Mouse (Mus musculus) left cerebral cortex, adult 11 months (tissue): ENCODE data around the gene Uggt2.
"Not testable (repeated sequence)": the region's sequence is repeated elsewhere in the genome, so short reads cannot be mapped to it uniquely, and the experiment has no call there.

ENCODE experiments used
- DNase-seq: peaks from one replicate; pipeline ENCODE4 v3.0.0; 2022; ENCODE audit warnings: low spot score

Uggt2 gene

GRCm38 (mm10) chr14:119027675-119028253 lies 71.5 kb downstream of the Uggt2 start:
- no peak for DNase-seq

- DNase-seq, result peak; percentile 71
These were observed 72.1 kb downstream of the Uggt2 start for GRCm38 (mm10) chr14:119027130-119027529.

- DNase-seq, result no peak
These were observed 73.3 kb downstream of the Uggt2 start for GRCm38 (mm10) chr14:119025889-119026288.

DNA sequence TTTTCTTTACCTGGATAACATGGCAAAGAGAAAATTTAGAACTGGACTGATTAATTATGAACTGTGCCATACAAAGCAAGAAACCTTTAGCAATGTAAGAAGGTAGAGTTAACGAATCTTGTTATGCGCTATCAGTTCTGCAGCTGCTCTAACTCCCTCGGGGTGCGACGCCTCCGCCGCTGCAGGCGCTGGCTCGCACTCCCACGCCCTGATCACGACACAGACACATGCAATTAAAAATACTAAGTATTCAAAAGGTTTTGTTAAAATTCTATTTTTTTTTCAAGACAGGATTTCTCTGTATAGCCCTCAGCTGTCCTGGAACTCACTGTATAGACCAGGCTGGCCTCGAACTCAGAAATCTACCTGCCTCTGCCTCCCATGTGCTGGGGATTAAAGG lies 85.7 kb downstream of the Uggt2 start:
- no peak for DNase-seq

- DNase-seq, result peak; percentile 83
These were observed 86.4 kb downstream of the Uggt2 start for GRCm38 (mm10) chr14:119012607-119013431.

- DNase-seq, result no peak
These were observed 89.7 kb downstream of the Uggt2 start for GRCm38 (mm10) chr14:119009531-119009930.

- no peak for DNase-seq
These were observed 91.1 kb downstream of the Uggt2 start for GRCm38 (mm10) chr14:119008031-119008590.

DNA sequence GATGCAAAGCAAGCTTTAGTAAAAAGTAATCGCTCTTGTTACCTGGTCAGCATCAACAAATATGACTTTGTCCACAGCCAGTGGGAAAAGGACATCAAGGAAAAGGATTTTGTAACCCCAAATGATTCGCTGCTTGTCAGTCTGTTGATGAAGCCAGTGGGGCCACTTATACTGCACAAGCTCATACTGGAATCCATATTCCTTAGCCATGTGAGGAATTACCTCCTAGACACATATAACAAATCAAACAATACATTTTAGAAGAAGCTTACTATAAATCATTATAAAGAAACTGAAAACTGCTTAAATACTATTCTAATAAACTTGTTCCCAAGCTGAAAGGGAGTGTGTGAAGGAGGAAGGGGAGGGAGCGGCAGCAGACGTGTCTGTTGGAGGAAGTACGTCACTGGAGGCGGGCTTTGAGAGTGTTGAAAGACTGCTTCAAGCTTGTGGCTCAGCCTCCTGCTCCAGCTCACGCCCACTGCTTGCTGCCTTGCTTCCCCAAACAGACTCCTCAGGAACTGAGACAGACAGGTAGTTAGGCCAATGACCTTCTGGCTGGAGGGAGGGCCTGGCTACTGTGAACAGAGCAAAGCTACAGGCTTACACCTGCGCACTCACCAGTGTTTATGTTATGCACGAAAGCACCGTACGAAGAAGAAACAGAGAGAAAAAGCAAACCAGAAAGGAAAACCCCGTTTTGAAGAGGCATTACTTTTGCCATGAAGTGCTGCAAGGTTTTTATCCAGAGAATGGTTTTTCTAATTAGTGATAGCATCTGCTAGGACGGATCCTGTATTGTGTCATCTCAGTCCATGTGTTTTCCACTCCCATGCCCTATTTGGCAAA lies 91.9 kb downstream of the Uggt2 start:
- peak; percentile 99 for DNase-seq

GRCm38 (mm10) chr14:119006441-119007102 lies 92.7 kb downstream of the Uggt2 start:
- no peak for DNase-seq

DNA sequence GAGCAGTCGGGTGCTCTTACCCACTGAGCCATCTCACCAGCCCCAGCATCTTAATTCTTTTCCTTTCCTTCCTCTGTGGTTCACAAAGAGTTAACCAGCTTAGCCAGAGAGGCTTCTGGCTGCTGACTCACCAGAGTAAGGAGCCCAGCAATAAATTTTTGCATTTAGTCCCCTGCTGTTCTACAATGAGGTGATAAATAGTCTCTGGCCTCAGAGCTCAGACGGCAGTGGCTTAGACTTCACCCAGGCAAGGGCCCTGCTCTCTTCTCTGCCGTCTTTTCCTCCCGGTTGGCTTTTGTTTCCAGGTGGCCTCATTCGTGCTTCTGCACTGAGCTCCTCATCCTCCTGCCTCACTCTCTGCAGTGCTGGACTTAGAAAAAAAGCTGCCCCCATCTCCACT lies 93.4 kb downstream of the Uggt2 start:
- DNase-seq, result no peak

GRCm38 (mm10) chr14:119003320-119003719 lies 95.9 kb downstream of the Uggt2 start:
- DNase-seq, result no peak

DNA sequence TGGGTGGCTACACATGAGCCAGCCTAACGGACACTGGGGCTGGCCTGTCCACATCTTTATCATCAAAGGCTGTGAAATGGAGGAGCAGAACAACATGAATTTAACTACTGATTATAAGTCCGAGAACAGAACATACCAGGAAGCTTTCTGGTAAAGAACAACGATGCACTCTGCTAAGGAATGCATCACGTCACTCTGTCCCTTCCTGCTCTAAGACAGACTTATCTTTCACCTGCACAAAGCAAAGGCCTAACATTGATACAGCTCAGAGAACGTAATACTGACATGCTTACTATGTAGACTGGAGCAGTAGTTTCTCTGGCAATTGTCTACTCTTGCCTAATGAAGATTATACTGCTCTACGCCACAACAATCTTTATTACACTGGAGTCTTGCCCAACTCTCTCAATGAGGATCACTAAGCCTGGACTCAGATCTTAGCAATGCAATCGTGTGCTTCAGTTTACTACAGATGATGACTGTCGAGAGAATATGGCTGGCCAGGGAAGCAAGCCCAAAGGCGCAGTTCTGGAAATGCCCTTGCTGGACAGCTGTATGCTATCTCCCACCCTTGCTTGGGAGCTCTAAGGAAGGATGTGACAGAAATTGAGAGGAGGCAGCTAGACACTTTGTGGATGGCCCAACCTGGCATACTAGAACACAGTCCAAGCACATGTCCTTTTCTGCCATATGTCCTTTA lies 103.9 kb downstream of the Uggt2 start:
- DNase-seq, result no peak

DNA sequence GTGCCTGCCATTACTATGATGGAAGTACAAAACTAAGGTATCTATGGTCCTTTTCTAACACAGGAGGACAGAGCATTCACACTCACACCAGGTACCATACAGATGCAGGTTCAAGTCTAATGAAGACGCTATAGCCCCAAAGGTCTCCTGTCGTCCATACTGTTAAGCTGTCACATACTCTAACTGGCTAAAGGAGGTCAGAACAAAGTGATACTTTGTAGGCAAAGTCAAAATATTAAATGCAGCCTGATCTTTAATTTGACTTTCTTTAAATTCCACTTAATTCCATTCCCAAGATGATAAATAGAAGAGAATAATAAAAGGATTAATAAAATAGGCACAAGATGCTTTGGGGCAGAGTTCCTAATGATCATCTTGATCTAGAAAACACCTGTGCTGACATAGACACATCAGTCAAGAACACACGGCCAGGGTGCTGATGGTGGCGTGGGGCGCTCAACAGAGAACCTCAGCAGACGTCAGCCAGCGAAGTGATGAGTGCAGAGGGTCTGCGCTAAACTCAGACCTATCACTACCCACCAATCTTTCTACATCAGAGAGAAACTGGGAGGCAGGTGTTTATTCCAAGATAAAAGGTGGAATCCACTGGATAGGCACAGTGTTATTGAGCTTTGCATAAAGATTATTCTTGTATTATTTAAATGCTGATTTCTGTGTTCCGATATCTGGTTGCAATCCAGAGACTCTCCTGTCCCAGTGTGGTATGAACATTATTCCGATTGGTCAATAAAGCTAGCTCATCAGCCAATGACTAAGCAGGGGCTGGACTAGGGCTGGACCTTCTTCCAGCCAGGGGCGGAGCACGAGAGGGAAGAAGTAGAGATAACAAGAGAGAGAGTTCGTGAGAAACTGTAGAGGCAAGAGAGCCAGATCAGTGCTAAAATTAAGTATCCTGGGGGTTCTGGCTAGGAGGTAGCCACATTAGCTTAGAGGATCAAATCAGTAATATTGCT lies 111.4 kb downstream of the Uggt2 start:
- no peak for DNase-seq

GRCm38 (mm10) chr14:118986653-118987522 lies 112.3 kb downstream of the Uggt2 start:
- peak; percentile 56 for DNase-seq

DNA sequence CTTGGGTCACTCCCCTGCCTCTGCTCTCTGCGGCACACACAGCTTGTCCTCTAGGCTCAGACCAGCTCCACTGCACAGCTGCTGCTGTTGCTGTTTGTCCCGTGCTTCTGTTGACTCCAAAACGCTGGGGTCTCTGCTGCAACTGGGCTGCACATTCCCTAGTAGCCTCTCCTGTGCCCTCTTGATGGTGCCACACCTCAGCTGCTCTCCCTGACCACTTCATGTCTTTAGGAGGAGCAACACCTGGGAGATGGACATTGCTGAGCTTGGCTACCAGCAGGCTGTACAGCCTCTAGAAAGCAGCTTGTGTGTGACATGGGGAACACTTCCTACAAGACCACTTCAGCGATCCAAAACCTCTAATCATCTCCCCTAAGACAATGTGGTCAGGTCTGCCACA lies 115.1 kb downstream of the Uggt2 start:
- DNase-seq, result no peak

DNA sequence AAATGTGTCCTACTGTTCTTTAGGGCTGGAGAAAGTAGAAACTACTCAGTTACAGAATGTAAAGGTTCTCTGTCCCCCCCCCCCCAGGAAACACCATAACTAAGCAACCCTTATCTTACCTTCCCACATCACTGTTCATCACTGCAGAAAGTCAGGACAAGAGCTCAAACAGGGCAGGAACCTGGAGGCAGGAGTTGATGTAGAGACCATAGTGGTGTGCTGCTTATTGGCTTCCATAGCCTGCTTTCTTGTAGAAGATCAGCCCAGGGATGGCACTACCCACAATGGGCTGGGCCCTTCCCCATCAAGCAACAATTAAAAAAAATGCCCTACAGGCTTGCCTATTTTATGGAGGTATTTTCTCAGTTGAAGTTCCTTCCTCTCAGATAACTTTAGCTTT lies 115.8 kb downstream of the Uggt2 start:
- no peak for DNase-seq

DNA sequence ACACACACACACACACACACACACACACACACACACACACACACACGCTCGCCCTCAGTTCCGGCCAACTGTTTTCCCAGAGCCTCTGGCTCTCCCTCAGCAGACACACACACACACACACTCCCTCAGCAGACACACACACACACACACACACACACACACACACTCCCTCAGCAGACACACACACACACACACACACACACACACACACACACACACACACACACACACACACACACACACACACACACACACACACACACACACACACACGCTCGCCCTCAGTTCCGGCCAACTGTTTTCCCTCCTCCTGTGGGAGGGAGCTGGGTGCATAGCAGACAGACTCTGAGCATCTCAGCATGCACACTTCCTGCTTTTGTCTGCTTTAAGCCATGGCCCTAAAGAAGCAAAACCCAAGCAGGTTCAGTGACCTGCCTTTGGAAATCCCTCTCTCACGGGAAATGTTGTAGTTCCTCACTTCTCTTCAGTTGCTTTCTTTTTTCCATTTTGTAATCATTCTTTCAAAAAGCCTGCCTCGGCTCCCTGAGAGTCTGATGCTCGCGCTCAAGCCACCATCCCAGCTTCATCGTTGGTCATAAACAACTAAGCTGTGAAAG lies 116.7 kb downstream of the Uggt2 start:
- DNase-seq, result not testable (repeated sequence)

DNA sequence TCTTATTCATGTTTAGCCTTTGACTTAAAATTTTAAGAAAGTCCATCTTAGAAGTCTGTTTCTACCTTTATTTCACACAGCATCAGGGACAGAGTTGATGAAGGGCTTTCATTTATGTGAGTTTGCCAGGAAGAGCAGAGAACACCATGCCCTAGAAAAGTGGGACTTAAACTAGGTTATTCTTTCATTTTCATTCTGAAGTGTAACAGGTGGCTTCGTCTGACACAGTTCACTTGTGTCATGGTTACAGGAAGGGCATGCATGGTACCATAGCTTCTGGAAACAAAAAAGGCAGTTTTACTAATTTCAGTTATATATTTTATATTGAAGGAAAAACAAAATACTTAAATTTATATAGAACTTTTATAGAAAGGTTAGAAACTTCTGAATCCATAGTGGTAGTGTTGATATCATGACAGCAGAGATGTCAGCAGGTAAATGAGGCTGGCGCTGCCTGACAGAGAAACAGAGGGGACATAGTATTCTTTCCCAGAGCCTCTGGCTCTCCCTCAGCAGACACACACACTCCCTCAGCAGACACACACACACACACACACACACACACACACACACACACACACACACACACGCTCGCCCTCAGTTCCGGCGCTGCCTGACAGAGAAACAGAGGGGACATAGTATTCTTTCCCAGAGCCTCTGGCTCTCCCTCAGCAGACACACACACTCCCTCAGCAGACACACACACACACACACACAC lies 117.4 kb downstream of the Uggt2 start:
- DNase-seq, result not testable (repeated sequence)
